Mouse (Mus musculus) central nervous system, embryonic 18 days (tissue): ENCODE data around the gene Slc6a6. TPM values are rescaled to one million over a fixed set of nuclear protein-coding genes. Genes with fewer than 3 reads are reported as not detected.

Source experiments
- polyA plus RNA-seq: library from polyadenylated mRNA; depleted of rRNA; stranded (reverse); fragments of >200 nt; gene quantifications from 2 replicates; pipeline ENCODE4 v1.2.3, GENCODE M21; 2012; rRNA removed

Gene Slc6a6
- 77.5 and 102 TPM in 2 replicates for polyA plus RNA-seq

DNA sequence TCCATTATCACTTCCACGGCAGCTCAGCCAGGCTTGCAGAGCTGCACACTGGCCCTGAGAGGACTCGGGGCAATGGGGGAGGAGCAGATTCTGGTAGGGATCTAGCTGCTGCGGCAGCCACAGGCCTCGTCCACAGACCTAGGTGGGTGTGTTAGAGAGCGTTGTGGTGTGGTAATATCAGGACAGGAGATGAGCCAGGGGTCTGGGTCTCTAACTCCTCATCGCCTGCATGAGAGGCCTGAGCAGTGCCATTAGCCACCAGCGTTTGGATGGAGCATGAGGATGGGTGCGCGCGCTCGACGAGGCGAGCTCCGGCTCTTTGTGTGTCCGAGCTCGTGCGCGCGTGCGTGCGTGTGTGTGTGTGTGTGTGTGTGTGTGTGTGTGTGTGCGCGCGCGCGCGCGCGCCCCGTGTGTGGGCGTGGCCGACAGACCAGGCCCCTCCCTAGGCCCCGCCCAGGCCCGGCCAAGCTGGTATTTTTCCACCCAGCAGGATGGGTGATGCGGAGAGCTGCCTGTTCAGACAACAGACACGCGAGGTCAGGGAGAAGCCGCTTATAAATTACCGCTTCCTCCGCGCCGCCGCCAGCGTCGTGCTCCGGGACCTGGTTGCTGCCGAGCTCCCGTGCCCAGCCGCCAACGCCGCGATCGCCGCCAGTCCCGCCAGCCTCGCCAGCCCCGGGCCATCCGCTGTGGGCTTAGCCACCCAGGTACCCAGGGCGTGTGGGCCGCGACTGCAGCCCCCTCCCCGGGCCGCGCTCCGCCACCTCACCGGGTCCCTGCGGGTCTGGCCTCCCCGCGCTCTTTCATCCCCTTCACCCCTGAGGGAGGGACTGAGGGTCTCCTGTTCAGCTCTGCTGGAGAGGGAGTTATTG is at the start of gene Slc6a6:
TSS of gene Slc6a6 (plus strand) at position 452 of the 872 bp plus-strand sequence.

Other genes starting within 250 kb of the Slc6a6 start
- 20.3 and 21.2 TPM in 2 replicates for gene Chchd4, start 210.5 kb upstream of the Slc6a6 start, polyA plus RNA-seq
- 56.1 and 60.7 TPM in 2 replicates for gene Tmem43, start 210.3 kb upstream of the Slc6a6 start, polyA plus RNA-seq
- gene Xpc, start 168.2 kb upstream of the Slc6a6 start, polyA plus RNA-seq: 13.2 and 14.0 TPM in 2 replicates
- 93.3 and 107 TPM in 2 replicates for gene Lsm3, start 168.1 kb upstream of the Slc6a6 start, polyA plus RNA-seq
- gene Grip2, start 143.2 kb downstream of the Slc6a6 start, polyA plus RNA-seq: 36.7 and 46.6 TPM in 2 replicates
- 20.3 and 20.9 TPM in 2 replicates for gene Ccdc174, start 194.0 kb downstream of the Slc6a6 start, polyA plus RNA-seq
- 2.4 and 2.5 TPM in 2 replicates for gene 4930590J08Rik, start 218.8 kb downstream of the Slc6a6 start, polyA plus RNA-seq